Mouse (Mus musculus): ENCODE measurements around the gene Sppl2a.

- TF ChIP-seq GATA1 (IDR thresholded peaks at IDR 0.05; ENCODE audit: low read length) (no peak), TAL1 (IDR thresholded peaks at IDR 0.05; ENCODE audit: low read length) (no peak)
Measured at GRCm38 (mm10) chr2:126892316-126892715, 40.7 kb downstream of the Sppl2a start.
